Mouse (Mus musculus) spleen, adult 18-20 months (tissue): ENCODE measurements around the gene Rubcnl.

ENCODE experiments used
- DNase-seq, 2 experiments: peaks; one replicate each; pipeline ENCODE4 v3.0.0; 2022; ENCODE audit warnings: mixed read lengths in 2 of 2

Gene Rubcnl

GRCm38 (mm10) chr14:75015856-75016714, at the start of gene Rubcnl:
Gene Rubcnl, plus strand, starts transcription at chr14:75016027.
- DNase-seq, result peak; percentile 61 to 79

- no peak for DNase-seq
These were observed 43.6 kb upstream of the Rubcnl start for GRCm38 (mm10) chr14:74972216-74972615.

GRCm38 (mm10) chr14:74972687-74973086, 43.1 kb upstream of the Rubcnl start:
- no peak for DNase-seq

GRCm38 (mm10) chr14:74974136-74974651, 41.6 kb upstream of the Rubcnl start:
- DNase-seq, result no peak

DNA sequence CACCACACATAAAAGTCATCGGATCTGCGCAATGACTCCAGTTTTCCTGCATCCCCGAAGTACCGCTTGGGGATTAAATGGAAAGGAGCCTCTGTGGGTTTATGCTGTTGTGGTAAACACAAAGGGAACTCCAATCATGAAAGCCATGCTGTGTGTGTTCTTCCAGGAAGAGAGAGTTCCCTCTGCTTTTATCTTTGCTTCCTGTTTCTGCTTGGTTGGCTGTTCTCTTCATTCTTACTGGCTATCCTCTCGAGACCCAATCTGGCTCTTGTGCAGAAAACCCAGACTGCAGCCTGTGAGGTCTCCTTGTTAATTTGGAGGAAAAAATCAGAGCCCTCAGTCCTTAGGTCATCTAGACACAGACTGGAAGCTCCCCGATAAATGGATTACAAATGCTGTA, 38.9 kb upstream of the Rubcnl start:
- no peak for DNase-seq

GRCm38 (mm10) chr14:74981016-74981415, 34.8 kb upstream of the Rubcnl start:
- DNase-seq, result no peak

- DNase-seq, result no peak
These were observed 32.7 kb upstream of the Rubcnl start for GRCm38 (mm10) chr14:74983079-74983478.

- peak in 1 of 2 experiments; percentile 16 for DNase-seq
These were observed 30.9 kb upstream of the Rubcnl start for GRCm38 (mm10) chr14:74984817-74985391.

- no peak for DNase-seq
These were observed 30.2 kb upstream of the Rubcnl start for GRCm38 (mm10) chr14:74985658-74986057.

DNA sequence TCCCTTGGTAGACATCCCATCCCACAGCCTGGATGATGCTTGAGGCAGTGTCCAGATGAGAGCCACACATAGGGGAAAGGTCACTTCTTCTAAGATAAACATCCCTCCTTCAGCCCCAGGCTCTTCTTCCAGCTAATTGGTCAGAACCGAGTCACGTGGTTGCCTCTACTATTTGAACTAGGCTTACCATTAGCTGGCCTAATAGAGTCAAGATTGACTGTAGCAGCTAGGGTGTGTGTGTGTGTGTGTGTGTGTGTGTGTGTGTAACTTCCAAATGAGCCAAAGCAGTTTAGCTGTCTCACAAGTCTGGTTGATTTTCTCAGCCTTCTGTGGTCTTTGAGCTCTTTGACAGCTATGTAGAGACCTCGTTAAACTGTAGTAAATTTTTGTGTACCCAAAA, 29.3 kb upstream of the Rubcnl start:
- DNase-seq, result no peak

DNA sequence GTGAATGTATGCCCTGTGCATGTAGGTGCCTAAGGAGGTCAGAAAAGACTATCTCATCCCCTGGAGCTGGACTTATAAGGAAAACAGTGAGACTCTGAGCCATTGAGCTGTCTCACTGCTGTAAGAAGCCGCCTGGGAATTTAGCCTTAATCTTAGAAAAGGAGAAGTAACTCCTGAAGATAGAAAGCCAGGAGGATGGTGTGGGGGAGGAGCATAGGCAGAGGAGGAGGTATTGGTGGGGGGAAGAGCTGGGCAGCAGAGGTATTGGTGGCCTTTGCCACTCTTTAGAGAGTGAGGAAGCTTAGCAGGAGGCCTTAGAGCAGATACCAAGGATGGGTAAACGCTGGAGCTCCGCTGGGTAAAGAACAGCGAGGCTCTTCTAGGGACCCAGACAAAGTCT, 26.5 kb upstream of the Rubcnl start:
- no peak for DNase-seq

DNA sequence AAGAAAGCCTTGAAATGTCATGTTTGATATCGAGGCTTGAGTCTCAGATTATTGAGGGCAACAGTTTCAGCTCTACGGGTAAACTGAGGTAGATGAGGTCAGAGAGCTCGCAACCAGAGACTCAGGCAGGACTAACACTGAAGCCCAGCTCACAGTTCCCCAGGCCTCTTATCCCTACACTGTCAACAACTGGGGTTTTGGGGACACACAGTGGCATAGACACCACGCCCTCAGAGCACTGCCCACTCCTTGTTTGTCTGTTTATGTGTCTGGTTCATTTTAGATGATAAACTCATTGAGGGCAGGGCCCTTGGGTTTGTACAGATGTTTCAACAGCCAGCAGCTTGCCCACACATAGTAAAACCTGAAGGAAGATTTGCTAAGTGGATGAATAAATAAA, 25.9 kb upstream of the Rubcnl start:
- no peak for DNase-seq

GRCm38 (mm10) chr14:74990504-74990903, 25.3 kb upstream of the Rubcnl start:
- no peak for DNase-seq

DNA sequence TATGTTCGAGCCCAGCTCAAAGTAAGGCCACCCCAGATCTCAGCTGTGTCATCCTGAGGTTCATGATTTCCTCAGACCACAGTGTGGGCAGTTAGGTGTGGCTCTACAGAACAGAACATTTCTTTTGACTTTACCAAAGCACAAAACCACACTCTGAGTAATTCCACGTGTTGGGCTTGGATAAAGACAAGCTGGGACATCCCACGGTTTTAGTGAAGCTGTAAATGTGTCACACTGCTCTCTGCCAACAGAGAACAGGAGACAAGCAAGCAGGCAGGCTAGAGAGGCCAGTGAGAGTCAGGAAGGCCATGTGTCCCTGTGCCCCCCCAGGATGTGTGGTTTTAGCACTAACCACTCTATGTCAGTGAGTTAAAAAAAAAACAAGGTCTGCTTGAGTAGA, 19.3 kb upstream of the Rubcnl start:
- no peak for DNase-seq

DNA sequence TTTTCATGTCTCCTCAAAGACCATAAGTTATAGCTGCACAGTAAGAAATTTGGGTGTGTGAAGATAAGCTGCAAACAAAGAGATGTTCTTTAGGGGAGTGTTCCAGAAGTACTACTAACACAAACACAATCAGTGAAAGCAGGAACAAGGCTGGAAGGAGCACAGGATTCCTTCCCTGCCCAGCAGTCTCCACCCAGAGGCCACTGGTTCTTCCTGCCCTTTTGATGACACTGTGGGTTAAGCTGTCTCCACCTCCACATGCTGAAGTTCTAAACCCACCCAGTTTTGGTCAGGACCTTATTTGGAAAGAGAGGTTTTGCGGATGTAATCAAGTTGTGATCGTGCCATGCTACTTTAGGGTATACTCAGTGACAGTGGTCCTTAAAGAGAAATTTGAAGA, 18.8 kb upstream of the Rubcnl start:
- no peak for DNase-seq

DNA sequence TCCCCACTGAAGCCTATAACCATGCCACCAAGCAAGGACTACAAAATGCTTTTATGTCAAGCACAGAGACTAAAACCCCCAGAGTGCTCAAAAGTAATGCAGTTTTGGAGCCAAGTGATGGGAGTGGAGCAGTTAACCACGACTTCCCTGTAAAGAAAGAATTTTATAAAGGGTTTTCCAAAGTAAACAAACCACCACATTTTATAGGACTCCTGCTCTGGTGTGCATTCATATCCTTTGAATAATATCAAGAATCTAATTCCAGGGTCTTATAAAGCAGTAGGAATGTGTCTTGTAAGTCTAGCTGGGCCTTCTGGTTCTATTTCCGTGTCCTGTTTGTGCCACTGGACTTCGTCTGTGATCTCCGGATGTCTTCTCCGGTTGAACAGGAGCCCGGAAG, 14.5 kb upstream of the Rubcnl start:
- no peak for DNase-seq

DNA sequence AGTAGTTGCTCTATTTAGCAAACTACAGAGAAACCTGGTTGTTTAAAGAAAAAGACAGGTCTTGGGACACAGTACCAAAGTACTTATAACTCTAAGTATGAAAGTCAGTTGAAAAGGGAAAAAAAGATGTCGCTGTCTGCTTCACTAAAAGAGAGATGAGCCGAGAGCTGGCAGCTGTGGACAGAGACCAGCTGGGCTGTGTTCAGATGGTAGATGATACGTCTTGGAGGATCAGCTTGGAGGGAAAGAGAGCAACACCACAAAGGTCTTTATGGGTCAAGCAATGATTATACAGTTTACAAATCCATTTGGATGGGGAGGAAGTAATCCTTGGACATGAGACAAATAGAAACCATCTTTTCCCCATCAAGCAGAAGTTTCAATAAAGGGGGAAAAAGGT, 12.5 kb upstream of the Rubcnl start:
- DNase-seq, result no peak

GRCm38 (mm10) chr14:75005478-75006199, 10.2 kb upstream of the Rubcnl start:
- no peak for DNase-seq

DNA sequence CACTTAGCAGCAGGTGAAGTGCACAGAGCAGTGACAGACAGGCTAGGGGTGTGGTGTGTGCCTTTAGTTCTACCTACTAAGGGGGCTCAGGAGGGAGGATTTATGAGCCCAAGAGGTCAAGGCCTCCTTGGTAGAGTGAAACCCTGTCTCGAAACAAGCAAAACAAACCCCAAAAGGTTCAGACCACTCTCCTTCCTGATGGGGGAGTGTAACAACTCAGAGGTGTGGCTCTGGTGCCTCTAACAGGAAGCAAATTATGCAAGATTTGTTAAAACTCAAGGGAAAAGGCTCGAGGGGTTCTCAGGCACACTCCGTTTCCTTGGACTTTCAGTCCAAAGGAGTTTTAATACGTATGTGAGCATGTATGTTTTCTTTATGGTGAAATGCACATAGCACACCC, 5.5 kb upstream of the Rubcnl start:
- DNase-seq, result no peak

- DNase-seq, result no peak
These were observed 4.7 kb upstream of the Rubcnl start for GRCm38 (mm10) chr14:75010986-75011655.

- no peak for DNase-seq
These were observed 841 bp downstream of the Rubcnl start for GRCm38 (mm10) chr14:75016715-75017020.

- peak in 1 of 2 experiments; percentile 47 for DNase-seq
These were observed 1.4 kb downstream of the Rubcnl start for GRCm38 (mm10) chr14:75017277-75017676.
